Mouse (Mus musculus) megakaryocyte-erythroid progenitor cell, adult 5-6 weeks (primary cell): ENCODE results near the gene Tubgcp2. TPM values are rescaled to one million over a fixed set of nuclear protein-coding genes. Genes with fewer than 3 reads are reported as not detected.

Source experiments
- ATAC-seq: replicated peaks from 2 replicates; pipeline ENCODE4 v1.8.0; 2016; ENCODE audit warnings: mild to moderate bottlenecking, inconsistent platforms; ENCODE audit not compliant: severe bottlenecking, poor library complexity, low FRiP score, low TSS enrichment
- total RNA-seq, 2 experiments: library from RNA; stranded (forward) in 1 of 2; stranded (reverse) in 1 of 2; fragments of 200-1000, 215-1000 nt in 1 of 2; fragments of >200 nt in 1 of 2; fragmentation: Nextera tagmentation in 1 of 2; gene quantifications; 2 replicates each; pipeline ENCODE4 v1.2.3; 2014 to 2017

Gene Tubgcp2
- 29.3 and 37.6 TPM in 2 replicates for total RNA-seq (2014; fragmentation: Nextera tagmentation)
- total RNA-seq (2017): 38.2 and 41.2 TPM in 2 replicates

- ATAC-seq: peak; percentile 92
Observed at GRCm38 (mm10) chr7:140036281-140037170, at the start of gene Tubgcp2, which contains the start of gene Zfp511. Gene Tubgcp2 (minus strand): TSS chr7:140036669. Gene Zfp511 (plus strand): TSS chr7:140036391.

DNA sequence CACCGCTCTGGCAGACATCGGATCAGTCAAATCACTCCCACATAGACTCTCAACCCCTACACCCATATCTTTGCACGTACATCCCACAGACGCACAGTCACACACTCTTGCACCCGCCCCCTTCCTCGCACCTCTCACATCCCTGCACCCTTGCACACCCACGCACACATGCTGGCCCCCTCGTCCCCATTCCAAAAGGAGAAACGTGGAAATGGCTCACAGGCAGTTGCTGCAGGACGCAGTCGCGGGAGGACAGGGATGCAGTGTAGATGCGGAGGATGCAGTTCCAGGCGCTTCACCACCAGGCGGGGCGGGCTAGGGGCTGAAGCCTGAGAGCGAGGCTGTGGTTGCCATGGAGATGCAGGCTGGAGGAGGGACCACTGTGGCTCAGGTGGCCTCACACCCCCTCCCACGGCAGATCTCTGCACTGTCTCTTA lies 45.8 kb upstream of the Tubgcp2 start, which contains the start of gene Caly:
Gene Caly (minus strand): TSS at position 307 of the 437 bp plus-strand sequence.
- ATAC-seq: peak; percentile 71

GRCm38 (mm10) chr7:140081408-140082241 lies 45.2 kb upstream of the Tubgcp2 start:
- ATAC-seq: 0 out of 2 replicates have a peak, but pooled peaks have one; percentile 5

DNA sequence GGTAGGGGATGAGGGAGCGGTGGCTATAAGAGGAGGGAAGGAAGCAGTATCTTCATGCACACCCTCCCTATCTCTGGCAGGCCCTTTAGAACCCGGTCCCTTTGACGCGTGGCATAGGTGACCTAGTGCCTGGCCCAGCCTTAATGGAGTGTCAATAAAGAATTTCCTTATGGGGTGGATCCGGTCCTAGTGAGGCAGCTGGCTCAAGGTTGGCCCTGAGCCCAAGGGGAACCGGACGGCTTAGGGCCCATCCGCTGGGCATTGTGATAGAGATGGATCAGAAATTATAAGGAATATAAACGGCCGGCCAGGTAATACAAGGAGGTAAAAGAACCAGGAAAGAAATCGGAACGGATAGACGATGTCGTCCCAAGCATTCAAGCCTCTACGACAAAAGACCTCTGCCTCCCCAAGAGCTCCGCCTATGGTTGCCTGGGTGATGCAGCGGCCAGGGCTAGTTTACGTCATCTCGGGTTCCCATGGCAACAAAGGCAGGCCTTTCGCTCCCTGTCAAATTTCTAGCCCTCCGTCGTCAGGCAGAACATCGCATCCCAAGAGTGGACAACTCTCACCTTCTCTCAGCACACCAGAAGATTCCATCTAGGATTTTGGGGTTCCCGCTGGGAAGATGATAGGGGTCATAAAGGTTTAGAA lies 44.2 kb upstream of the Tubgcp2 start:
- ATAC-seq: peak; percentile 54; the same call in 1 of the 2 replicates

DNA sequence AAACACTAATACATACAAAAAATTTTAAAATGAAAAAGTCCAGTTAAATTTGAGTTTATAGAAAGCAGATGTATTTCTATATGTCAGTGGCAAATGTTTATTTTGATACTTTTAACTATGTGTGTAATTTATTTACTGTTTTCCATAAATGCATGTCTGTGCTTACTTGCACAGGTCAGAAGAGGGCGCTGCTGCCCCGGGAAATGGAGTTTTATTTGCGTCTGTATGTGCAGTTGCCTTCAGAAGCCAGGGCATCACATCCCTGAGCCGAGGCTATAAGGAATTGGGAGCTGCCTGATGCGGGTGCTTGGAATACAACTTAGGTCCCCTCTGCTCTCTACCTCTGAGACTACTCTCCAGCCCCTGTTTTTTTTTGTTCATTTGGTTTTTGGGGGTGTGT lies 42.2 kb upstream of the Tubgcp2 start:
- ATAC-seq: peak; percentile 72

DNA sequence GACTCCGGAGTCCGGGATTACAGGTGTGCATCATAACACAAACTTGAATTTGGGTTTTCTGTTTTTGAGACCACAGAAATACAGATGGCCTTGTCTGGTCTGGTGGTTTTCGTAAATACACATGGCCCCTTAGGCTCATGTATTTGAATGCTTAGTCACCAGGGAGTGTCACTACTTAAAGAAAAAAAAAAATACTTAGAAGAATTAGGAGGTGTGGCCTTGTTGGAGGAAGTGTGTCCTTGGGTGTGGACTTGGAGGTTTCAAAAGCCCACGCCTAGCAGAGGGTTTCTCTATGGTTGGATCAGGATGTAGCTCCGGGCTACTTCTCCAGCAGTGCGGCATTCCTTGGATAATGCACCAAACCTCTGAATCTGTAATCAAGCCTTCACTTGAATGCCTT lies 41.2 kb upstream of the Tubgcp2 start:
- no peak for ATAC-seq

DNA sequence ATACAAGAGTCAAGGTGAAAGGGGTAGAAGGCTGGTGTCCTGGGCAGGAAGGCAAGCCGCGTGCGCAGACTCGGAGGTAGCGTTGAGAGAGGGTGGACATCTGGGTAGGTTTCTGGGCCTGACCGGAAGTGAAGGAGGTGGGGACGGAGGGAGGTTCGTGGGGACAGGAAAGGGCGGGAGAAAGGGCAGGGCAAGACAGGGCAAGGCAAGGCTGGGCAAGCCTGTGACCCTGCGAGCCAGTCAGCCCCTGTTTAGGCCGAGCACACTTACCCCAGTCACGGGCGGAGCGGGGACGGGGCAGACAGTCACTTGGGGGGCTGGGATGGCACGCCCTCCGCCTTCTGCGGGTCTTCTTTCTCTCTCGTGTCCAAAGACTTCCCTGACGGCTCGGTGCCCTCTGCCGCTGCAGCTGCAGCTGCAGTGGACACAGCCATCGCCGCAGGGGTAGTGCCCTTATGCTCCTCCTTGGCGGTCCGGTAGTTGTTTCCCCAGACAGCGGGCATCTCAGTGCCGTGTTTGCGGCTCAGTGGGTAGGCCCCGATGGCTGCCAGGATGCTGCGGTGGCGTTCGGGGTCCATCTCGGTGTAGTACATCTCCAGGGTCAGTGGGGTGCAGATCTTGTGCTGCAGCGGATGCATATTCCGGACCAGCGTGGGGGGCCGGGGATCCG lies 33.7 kb upstream of the Tubgcp2 start:
- 0 out of 2 replicates have a peak, but pooled peaks have one; percentile 2 for ATAC-seq

DNA sequence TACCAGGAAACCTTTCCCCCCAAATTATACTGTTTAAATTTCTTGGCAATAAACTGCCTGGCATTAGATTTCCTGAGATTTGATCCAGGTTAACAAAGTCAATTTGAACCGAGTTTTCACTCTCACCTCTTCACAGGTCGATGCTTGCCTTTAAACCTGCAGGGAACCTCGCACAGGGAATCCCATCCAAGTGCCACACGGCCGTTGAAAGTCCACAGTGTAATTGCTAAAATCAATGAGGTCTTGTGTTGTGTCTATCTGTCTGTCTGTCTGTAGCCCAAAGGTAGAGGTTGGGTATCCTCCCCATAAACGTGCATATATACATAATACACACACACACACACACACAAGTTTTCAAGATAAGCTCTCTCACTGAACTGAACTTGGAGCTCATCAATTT lies 30.9 kb upstream of the Tubgcp2 start:
- no peak for ATAC-seq

- peak; percentile 66 for ATAC-seq
Observed at GRCm38 (mm10) chr7:140063092-140063491, 26.6 kb upstream of the Tubgcp2 start.

DNA sequence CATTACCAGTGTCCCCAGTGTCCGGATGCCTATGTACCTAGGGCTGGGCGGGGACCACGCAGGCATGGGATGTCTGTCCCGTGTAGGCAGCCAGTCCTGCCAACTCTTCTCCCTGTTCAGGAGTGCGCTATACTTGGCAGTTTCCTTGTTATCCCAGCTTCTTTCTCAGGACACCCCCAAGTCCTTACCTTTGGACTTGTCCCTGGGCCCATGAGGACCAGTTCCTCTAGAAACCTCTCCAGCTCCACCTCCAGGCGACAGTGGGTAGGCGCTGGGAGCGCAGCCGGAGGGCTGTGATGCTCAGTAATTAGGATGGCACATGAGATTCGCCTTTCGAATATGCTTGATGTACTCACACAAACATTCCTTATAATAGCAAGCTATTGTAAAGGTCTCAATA lies 25.8 kb upstream of the Tubgcp2 start:
- ATAC-seq: peak; percentile 50

DNA sequence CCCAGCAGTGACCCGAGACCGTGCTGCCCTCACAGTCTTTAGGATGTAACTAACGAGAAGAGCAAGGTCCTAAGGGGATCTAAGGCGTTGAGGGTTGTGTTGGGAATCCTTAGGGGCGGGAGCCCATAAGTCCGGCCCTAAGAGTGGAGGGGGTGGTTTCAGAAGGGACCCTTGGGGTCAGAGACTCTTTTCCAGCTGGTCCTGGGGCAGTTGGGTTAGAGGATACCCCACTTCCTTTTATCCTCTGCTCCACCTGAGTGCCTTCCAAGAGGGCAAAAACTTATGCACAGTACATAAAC lies 25.3 kb upstream of the Tubgcp2 start:
- no peak for ATAC-seq

- no peak for ATAC-seq
Observed at GRCm38 (mm10) chr7:140060936-140061831, 24.7 kb upstream of the Tubgcp2 start.

GRCm38 (mm10) chr7:140059601-140060000 lies 23.1 kb upstream of the Tubgcp2 start:
- ATAC-seq: no peak

GRCm38 (mm10) chr7:140058528-140058927 lies 22.1 kb upstream of the Tubgcp2 start:
- ATAC-seq: no peak

DNA sequence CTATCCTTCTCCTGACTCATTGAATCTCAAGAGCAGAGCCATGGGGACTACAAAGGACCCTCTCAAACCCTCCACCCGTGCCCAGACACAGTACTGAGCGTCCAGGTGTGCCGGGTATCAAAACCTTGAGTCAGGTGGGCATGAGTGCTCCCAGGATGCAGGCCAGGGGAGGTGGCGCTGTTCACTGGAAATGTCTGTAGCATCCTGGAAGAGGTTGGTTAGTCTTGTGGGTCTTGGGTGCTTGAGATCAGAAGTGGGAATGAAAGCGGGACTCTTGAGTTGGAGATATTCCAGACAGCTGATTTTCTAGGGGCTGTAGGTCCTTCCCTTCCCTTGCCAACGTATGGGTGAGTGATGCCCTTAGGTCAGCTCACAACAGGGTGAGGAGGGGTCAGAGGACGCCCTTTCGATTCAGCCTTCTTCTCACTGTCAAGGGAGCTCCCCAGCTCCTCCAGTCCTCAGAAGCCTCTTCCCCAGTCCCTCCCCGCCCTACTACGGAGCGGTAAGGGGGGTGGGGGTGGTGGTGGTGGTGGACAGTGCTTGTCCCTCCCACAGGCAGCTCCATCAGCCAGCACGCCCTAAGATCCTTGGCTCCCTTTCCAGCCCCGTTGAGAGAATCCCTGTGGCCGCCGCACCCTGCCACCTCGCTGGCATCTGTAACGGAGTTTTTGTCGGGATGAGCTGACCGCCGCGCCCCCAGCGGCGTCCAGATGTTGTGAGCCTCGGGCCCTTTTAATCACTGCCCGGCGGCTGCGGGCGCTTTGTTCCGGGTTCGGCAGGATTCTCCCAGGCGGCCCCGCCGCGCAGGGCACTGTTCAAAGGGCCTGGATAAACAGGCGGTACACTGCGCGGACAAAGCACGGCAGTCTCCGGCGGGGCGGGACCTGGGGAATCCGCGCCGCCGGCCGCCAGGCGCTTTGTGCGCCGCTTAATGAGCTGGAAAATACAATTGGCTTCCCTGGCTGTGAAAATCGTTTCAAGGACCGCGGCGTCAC lies 21.2 kb upstream of the Tubgcp2 start:
- ATAC-seq: no peak

GRCm38 (mm10) chr7:140054124-140054523 lies 17.7 kb upstream of the Tubgcp2 start:
- ATAC-seq: no peak

- ATAC-seq: peak; percentile 62
Observed at GRCm38 (mm10) chr7:140049115-140049689, 12.7 kb upstream of the Tubgcp2 start.
